7 mouse cellular contexts compared by ENCODE assay signal in the genomic region with DNA sequence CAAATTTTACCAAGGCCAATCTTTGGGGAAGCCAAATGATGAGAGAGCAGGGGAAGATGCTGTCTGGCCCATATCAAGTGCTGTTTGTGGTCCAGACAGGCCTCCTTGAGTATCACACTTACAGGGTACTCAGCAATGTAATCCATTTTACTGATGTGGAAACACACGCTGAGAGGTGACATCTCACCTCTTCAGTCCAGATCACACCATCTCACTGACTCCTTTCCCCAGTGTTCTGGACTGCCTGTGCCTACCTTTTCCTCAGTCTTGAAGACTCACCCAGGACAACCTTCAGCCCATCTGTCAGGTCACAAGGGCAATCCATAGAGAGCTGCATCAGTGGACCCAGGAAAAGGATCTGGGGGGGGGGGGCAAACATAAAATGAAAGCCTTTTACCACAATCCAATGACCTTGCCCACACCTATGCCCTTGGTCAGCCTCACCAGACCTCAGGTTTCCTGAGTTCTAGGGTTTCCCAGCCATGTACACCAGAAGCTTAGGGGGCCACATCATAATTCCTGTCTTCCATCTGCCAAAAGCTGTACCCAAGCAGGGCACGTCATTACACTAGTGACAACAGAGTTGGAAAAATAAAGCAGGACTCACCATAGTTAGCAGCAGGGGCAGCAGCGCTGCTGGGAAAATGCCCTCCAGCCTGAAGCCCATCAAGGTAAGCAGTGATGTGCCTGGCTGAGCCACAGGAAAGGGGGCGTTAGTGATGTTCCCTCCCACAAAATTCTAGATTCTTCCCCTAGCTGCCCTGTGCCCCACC. TPM values are rescaled to one million over a fixed set of nuclear protein-coding genes. Genes with fewer than 3 reads are reported as not detected.
DNase-seq lines count a peak whose midpoint lies in the region; ATAC-seq and TF ChIP-seq lines count a peak whose summit lies in the region.

No protein-coding gene starts in this region.

- intact Hi-C loops in left cerebral cortex, postnatal 14 days (cut with DNase I): loop anchor here (5.0 to 10.0 kb wide), 3 partner anchors 118 to 280 kb away; a partner anchor contains a TSS

- WGBS in forebrain, embryonic 13.5 days: 33% methylated on average over 4 of the region's 4 CpGs
- 30% methylated on average over 4 of the region's 4 CpGs for WGBS in liver, embryonic 13.5 days (ENCODE audit: insufficient replicate concordance)

- H3K4me1 ChIP-seq in testis, adult 2 months (ENCODE audit: control insufficient read depth, insufficient read depth, low read length): peaks cover 7% of the 10 kb centered on the region
- H3K4me1 ChIP-seq in forebrain, embryonic 13.5 days: peaks cover 42% of the 10 kb centered on the region
- peaks cover 44% of the 10 kb centered on the region for H3K4me1 ChIP-seq in liver, embryonic 13.5 days (replicated peaks)

- H3K9me3 ChIP-seq in forebrain, embryonic 13.5 days (replicated peaks): no peaks in the 10 kb centered on the region
- H3K9me3 ChIP-seq in liver, embryonic 13.5 days (replicated peaks): no peaks in the 10 kb centered on the region

- peak overlapping the region; percentile 93 for H3K4me2 ChIP-seq in forebrain, embryonic 13.5 days
- H3K4me2 ChIP-seq in liver, embryonic 13.5 days: peak overlapping the region; percentile 94

- no peak for TF ChIP-seq CTCF in testis, adult 2 months (IDR thresholded peaks at IDR 0.05; ENCODE audit: control insufficient read depth, insufficient read depth, insufficient replicate concordance, low read depth, low read length)

- peak overlapping the region; percentile 88 for H3K4me3 ChIP-seq in testis, adult 2 months (ENCODE audit: control insufficient read depth, low read depth, low read length)
- H3K4me3 ChIP-seq in forebrain, embryonic 13.5 days: peak overlapping the region; percentile 92
- peak overlapping the region; percentile 90 for H3K4me3 ChIP-seq in liver, embryonic 13.5 days (replicated peaks)

- TF ChIP-seq POLR2A in testis, adult 2 months (IDR thresholded peaks at IDR 0.05; ENCODE audit: control insufficient read depth, low read depth, low read length): no peak; the same call in 1 of the 2 replicates

- H3K27ac ChIP-seq in testis, adult 2 months (ENCODE audit: control insufficient read depth, insufficient read depth, low read depth, low read length): peak overlapping the region; percentile 81
- peak overlapping the region; percentile 88; the same call in 1 of the 2 replicates for H3K27ac ChIP-seq in forebrain, embryonic 13.5 days
- H3K27ac ChIP-seq in liver, embryonic 13.5 days: peak overlapping the region; percentile 89

- no peaks in the 10 kb centered on the region; the same call in none of the 2 replicates for H3K36me3 ChIP-seq in testis, adult 2 months (ENCODE audit: control insufficient read depth, insufficient read depth, low read length)
- peaks cover 41% of the 10 kb centered on the region for H3K36me3 ChIP-seq in forebrain, embryonic 13.5 days (ENCODE audit: poor library complexity, severe bottlenecking)
- peaks cover 46% of the 10 kb centered on the region for H3K36me3 ChIP-seq in liver, embryonic 13.5 days

- no peaks in the 10 kb centered on the region for H3K27me3 ChIP-seq in testis, adult 2 months (ENCODE audit: control insufficient read depth, insufficient read depth, low read length)
- no peaks in the 10 kb centered on the region for H3K27me3 ChIP-seq in forebrain, embryonic 13.5 days
- no peaks in the 10 kb centered on the region for H3K27me3 ChIP-seq in liver, embryonic 13.5 days

- peak overlapping the region; percentile 96 for H3K9ac ChIP-seq in forebrain, embryonic 13.5 days
- H3K9ac ChIP-seq in liver, embryonic 13.5 days: peak overlapping the region; percentile 97

- no peak for DNase-seq in testis, postnatal 10 days (ENCODE audit: low spot score)
- no peak for DNase-seq in liver, embryonic 13.5 days
- peak; percentile 38 for DNase-seq in yolk sac, embryonic 10.5 days (ENCODE audit: low spot score)
- no peak for DNase-seq in left cerebral cortex, postnatal 14 days (ENCODE audit: low spot score in 2 of 2)
- DNase-seq in left cerebral cortex, adult 8-10 months (ENCODE audit: low spot score in 2 of 2): no peak

- ATAC-seq in forebrain, embryonic 13.5 days: no peak
- ATAC-seq in liver, embryonic 13.5 days (ENCODE audit: low read depth): no peak; the same call in 1 of the 2 replicates

RNA-seq across cellular contexts. Expression of a gene that starts 0.8 kb away (rescaled TPM):
- 41.2 and 43.7 TPM in 2 replicates for polyA plus RNA-seq in testis, adult 2 months (2012; rRNA removed)
- polyA plus RNA-seq in forebrain, embryonic 13.5 days (2015; fragmentation: Nextera tagmentation; extraction: Ambion mirVana): 50.9 and 63.4 TPM in 2 replicates
- polyA plus RNA-seq in liver, embryonic 13.5 days (2015; fragmentation: Nextera tagmentation; extraction: Ambion mirVana): 31.3 and 32.3 TPM in 2 replicates
- total RNA-seq in left cerebral cortex, postnatal 14 days (2021): 10 to 100 TPM; 20.4 to 20.6 TPM
- total RNA-seq in left cerebral cortex, adult 8-10 months (2022): 10 to 100 TPM; 24.8 to 27.5 (median 25.1) TPM

RNA-seq across cellular contexts. Expression of a gene that starts 9.1 kb away (rescaled TPM):
- 1.7 and 1.9 TPM in 2 replicates for polyA plus RNA-seq in testis, adult 2 months (2012; rRNA removed)
- polyA plus RNA-seq in forebrain, embryonic 13.5 days (2015; fragmentation: Nextera tagmentation; extraction: Ambion mirVana): 7.5 and 7.9 TPM in 2 replicates
- polyA plus RNA-seq in liver, embryonic 13.5 days (2015; fragmentation: Nextera tagmentation; extraction: Ambion mirVana): 0.43 and 0.59 TPM in 2 replicates
- total RNA-seq in left cerebral cortex, postnatal 14 days (2021): 10 to 100 TPM; 59.2 to 66.1 TPM
- 10 to 100 TPM; 35.4 to 42.1 (median 39.5) TPM for total RNA-seq in left cerebral cortex, adult 8-10 months (2022)
